Mouse (Mus musculus) myocyte (in vitro differentiated cells): Measurements from ENCODE around the gene Pigk. TPM values are rescaled to one million over a fixed set of nuclear protein-coding genes. Genes with fewer than 3 reads are reported as not detected.
A peak's percentile ranks its signal among the peaks of the same experiment; 100 is the strongest.

ENCODE experiments used
- H3K27me3 ChIP-seq: one replicate; pipeline ENCODE4 v1.6.1; 2011; ENCODE audit not compliant: control insufficient read depth, insufficient read depth, insufficient read length
- H3K36me3 ChIP-seq: one replicate; pipeline ENCODE4 v1.6.1; 2011; ENCODE audit not compliant: control insufficient read depth, insufficient read depth
- H3K4me2 ChIP-seq: one replicate; pipeline ENCODE4 v1.6.1; 2011; ENCODE audit warnings: low read depth, control low read depth
- H3K4me3 ChIP-seq: one replicate; pipeline ENCODE4 v1.5.1; 2011; ENCODE audit warnings: mild to moderate bottlenecking, control low read depth, moderate library complexity
- H3K79me2 ChIP-seq: one replicate; pipeline ENCODE4 v1.6.1; 2011; ENCODE audit not compliant: control insufficient read depth, insufficient read depth
- H3ac ChIP-seq: one replicate; pipeline ENCODE4 v1.6.1; 2011; ENCODE audit not compliant: control insufficient read depth, insufficient read length
- CEBPB ChIP-seq: IDR thresholded peaks from 2 replicates; pipeline ENCODE4 v1.6.1; 2011; ENCODE audit warnings: mild to moderate bottlenecking, moderate library complexity; ENCODE audit not compliant: poor library complexity, insufficient read depth, severe bottlenecking
- E2F4 ChIP-seq: IDR thresholded peaks from one replicate; pipeline ENCODE4 v1.6.1; 2011; ENCODE audit warnings: mild to moderate bottlenecking, control low read depth, moderate library complexity; ENCODE audit not compliant: insufficient read depth
- MAX ChIP-seq: IDR thresholded peaks from one replicate; pipeline ENCODE4 v1.6.1; 2011; ENCODE audit warnings: low read depth, mild to moderate bottlenecking, control low read depth
- MYOD1 ChIP-seq, 3 experiments: IDR thresholded peaks; one replicate each; pipeline ENCODE4 v1.6.1; 2011; ENCODE audit warnings: control low read depth in 2 of 3, low read depth in 2 of 3, mild to moderate bottlenecking in 2 of 3, moderate library complexity in 1 of 3; ENCODE audit not compliant: insufficient read length in 2 of 3, control insufficient read depth in 1 of 3
- MYOG ChIP-seq, 3 experiments: IDR thresholded peaks; one replicate each; pipeline ENCODE4 v1.6.1; 2011; ENCODE audit warnings: control low read depth in 2 of 3, low read depth in 2 of 3, mild to moderate bottlenecking in 2 of 3; ENCODE audit not compliant: insufficient read length in 2 of 3, control insufficient read depth in 1 of 3, insufficient read depth in 1 of 3
- POLR2A ChIP-seq: IDR thresholded peaks from one replicate; pipeline ENCODE4 v1.6.1; 2011; ENCODE audit warnings: low read depth, mild to moderate bottlenecking, control low read depth, moderate library complexity; ENCODE audit not compliant: insufficient read length
- POLR2AphosphoS2 ChIP-seq: IDR thresholded peaks from one replicate; pipeline ENCODE4 v1.6.1; 2011; ENCODE audit warnings: low read depth, control low read depth; ENCODE audit not compliant: insufficient read length
- REST ChIP-seq: IDR thresholded peaks from one replicate; pipeline ENCODE4 v1.6.1; 2011; ENCODE audit warnings: mild to moderate bottlenecking, control low read depth, moderate library complexity; ENCODE audit not compliant: insufficient read depth, insufficient read length
- SRF ChIP-seq: IDR thresholded peaks from one replicate; pipeline ENCODE4 v1.6.1; 2011; ENCODE audit warnings: low read depth; ENCODE audit not compliant: control insufficient read depth, insufficient read length
- TCF12 ChIP-seq: IDR thresholded peaks from one replicate; pipeline ENCODE4 v1.6.1; 2011; ENCODE audit warnings: mild to moderate bottlenecking, control low read depth; ENCODE audit not compliant: poor library complexity, insufficient read depth, severe bottlenecking
- TCF3 ChIP-seq: IDR thresholded peaks from one replicate; pipeline ENCODE4 v1.6.1; 2011; ENCODE audit warnings: low read depth, control low read depth; ENCODE audit not compliant: insufficient read length
- USF1 ChIP-seq: IDR thresholded peaks from one replicate; pipeline ENCODE4 v1.6.1; 2011; ENCODE audit warnings: low read depth, mild to moderate bottlenecking, control low read depth, moderate library complexity
- polyA plus RNA-seq: library from polyadenylated mRNA; unstranded; fragments of >200 nt; fragmentation: generic; extraction: Trizol; gene quantifications from one replicate; pipeline ENCODE4 v1.2.1, GENCODE M21; 2012; ENCODE audit warnings: missing spikeins

Pigk gene
- polyA plus RNA-seq, 1 experiment, result 20.7 TPM

DNA sequence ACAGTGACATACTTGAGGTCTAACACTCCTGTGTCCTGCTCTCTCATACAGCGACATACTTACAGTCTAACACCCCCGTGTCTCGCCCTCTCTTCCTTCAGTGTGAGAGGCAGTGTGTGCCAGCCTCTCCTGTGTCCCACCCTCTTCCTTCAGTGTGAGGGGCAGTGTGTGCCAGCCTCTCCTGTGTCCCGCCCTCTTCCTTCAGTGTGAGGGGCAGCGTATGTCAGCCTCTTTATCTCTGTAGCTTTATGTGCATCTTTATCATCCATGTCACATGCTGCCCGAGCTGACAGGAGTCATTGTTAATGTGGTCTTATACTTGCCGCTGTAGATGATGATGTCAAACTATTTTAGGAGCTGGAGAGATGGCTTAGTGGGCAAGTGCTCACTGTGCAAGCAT, 41.6 kb downstream of the Pigk start:
- Histone ChIP-seq H3ac (no peak overlapping the region), H3K36me3 (no peaks in the 10 kb centered on the region), H3K4me3 (no peak overlapping the region), H3K27me3 (no peaks in the 10 kb centered on the region), H3K79me2 (no peaks in the 10 kb centered on the region), H3K4me2 (no peak overlapping the region)
- TF ChIP-seq CEBPB, result no peak

DNA sequence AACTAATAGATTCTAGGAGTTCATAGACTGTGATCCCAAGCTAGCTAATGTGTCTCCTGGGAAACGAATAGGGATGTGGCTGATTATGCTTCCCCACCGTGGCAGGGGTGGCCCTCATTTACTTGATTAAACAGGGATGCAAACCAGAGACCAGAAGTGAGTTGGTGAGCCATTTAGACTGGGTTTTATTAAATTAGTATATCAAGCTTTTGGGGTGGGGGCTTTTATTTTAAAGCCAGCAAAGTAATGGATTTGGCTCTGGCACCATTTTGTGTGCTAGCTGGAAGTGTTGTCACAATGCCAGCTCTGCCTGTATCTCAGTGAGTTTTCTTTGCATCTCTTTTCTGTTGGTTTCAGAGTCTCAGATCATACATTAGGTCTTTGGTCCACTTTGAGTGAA, 43.0 kb downstream of the Pigk start:
- no peak overlapping the region for H3K4me2 ChIP-seq
- no peaks in the 10 kb centered on the region for H3K36me3 ChIP-seq
- H3K27me3 ChIP-seq, result no peaks in the 10 kb centered on the region
- H3ac ChIP-seq, result no peak overlapping the region
- H3K4me3 ChIP-seq, result no peak overlapping the region
- H3K79me2 ChIP-seq, result no peaks in the 10 kb centered on the region
- TF ChIP-seq TCF12 (no peak), MYOD1 (IDR thresholded peaks at IDR 0.05; ENCODE audit: control insufficient read depth in 1 of 3, insufficient read length in 2 of 3, low read depth in 2 of 3) (no peak)

GRCm38 (mm10) chr3:152757464-152758393, 43.8 kb downstream of the Pigk start:
- no peaks in the 10 kb centered on the region for H3K27me3 ChIP-seq
- TF ChIP-seq REST (no peak), MYOG (IDR thresholded peaks at IDR 0.05; ENCODE audit: control insufficient read depth in 1 of 3, insufficient read depth in 1 of 3, insufficient read length in 2 of 3, low read depth in 2 of 3) (peak in 2 of 3 experiments; percentile 65 to 81), POLR2AphosphoS2 (no peak), E2F4 (no peak), MYOD1 (IDR thresholded peaks at IDR 0.05; ENCODE audit: control insufficient read depth in 1 of 3, insufficient read length in 2 of 3, low read depth in 2 of 3) (peak in 2 of 3 experiments; percentile 55 to 80), SRF (no peak), TCF3 (no peak)
- peak overlapping the region; percentile 51 for H3K4me2 ChIP-seq
- H3K4me3 ChIP-seq, result no peak overlapping the region
- H3K36me3 ChIP-seq, result no peaks in the 10 kb centered on the region
- no peaks in the 10 kb centered on the region for H3K79me2 ChIP-seq
- no peak overlapping the region for H3ac ChIP-seq

DNA sequence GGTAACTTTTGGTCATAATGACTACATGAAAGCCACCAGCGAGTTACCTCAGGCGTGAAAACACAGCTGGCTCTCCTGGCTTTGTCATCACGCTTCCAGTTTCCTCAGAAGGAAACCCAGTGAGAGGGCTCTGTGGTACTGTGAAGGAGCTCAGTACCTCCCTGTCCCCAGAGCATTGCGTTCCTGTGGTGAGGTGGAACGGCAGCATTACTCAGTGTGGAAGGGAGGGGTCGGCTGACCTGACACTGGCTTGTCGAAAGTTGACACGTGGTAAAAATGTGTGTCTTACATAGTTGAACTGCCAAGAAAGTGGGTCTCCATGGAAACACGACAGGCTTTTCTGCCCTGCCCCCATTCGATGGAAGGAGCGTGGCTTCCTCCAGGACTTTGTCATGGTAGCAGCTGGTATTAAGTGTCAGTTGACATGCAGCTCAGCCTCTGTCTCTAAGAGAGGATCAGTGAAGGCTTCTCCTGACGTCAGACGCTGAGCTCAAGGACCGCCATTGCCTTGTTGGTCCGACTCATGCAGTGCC, 44.7 kb downstream of the Pigk start:
- no peak overlapping the region for H3ac ChIP-seq
- no peaks in the 10 kb centered on the region for H3K79me2 ChIP-seq
- peak in 1 of 3 experiments; percentile 47 for TF ChIP-seq MYOD1 (IDR thresholded peaks at IDR 0.05; ENCODE audit: control insufficient read depth in 1 of 3, insufficient read length in 2 of 3, low read depth in 2 of 3)
- TF ChIP-seq E2F4, result no peak
- TF ChIP-seq POLR2AphosphoS2, result no peak
- no peaks in the 10 kb centered on the region for H3K27me3 ChIP-seq
- no peak overlapping the region for H3K4me3 ChIP-seq
- H3K36me3 ChIP-seq, result no peaks in the 10 kb centered on the region
- H3K4me2 ChIP-seq, result peak overlapping the region; percentile 51

DNA sequence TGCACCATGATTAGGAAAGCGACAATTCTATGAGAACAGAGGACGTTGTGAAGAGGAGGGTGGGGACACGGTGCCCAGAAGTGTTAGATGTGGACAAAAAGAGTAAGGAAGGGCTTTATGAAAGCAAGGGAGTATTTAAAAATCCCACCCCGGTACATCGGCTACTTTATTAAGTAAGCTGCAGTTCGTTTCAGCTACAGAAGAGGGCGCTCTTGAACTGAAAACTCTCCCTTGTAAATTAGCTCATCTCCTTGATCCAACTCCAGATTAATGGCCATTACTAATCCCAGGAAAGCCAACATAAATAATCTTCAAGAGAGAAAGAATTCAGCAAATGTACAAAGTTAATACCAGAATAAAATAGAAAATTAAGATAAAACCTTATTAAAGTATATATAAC, 47.2 kb downstream of the Pigk start:
- H3ac ChIP-seq, result no peak overlapping the region
- H3K36me3 ChIP-seq, result no peaks in the 10 kb centered on the region
- H3K4me3 ChIP-seq, result no peak overlapping the region
- no peaks in the 10 kb centered on the region for H3K27me3 ChIP-seq
- no peak for TF ChIP-seq E2F4
- no peak for TF ChIP-seq USF1
- TF ChIP-seq TCF12, result no peak
- no peak for TF ChIP-seq REST
- no peak for TF ChIP-seq TCF3
- TF ChIP-seq POLR2AphosphoS2, result no peak
- no peak for TF ChIP-seq CEBPB
- TF ChIP-seq MYOG (IDR thresholded peaks at IDR 0.05; ENCODE audit: control insufficient read depth in 1 of 3, insufficient read depth in 1 of 3, insufficient read length in 2 of 3, low read depth in 2 of 3), result no peak
- no peak for TF ChIP-seq SRF
- TF ChIP-seq MYOD1 (IDR thresholded peaks at IDR 0.05; ENCODE audit: control insufficient read depth in 1 of 3, insufficient read length in 2 of 3, low read depth in 2 of 3), result no peak
- TF ChIP-seq MAX, result no peak
- TF ChIP-seq POLR2A, result no peak
- H3K79me2 ChIP-seq, result no peaks in the 10 kb centered on the region
- no peak overlapping the region for H3K4me2 ChIP-seq
